Mouse (Mus musculus) brown adipose tissue, adult 24 weeks (tissue): ENCODE data around the gene Mgp. TPM values are rescaled to one million over a fixed set of nuclear protein-coding genes. Genes with fewer than 3 reads are reported as not detected.

Experiments used
- H3K27ac ChIP-seq: fragments of 200-500 bp; replicated peaks from 2 replicates; pipeline ENCODE4 v1.5.1; 2012; ENCODE audit warnings: low read depth, mild to moderate bottlenecking, low read length
- H3K4me1 ChIP-seq: fragments of 200-500 bp; 2 replicates; pipeline ENCODE4 v1.6.1; 2012; ENCODE audit warnings: low read length, mixed read lengths; ENCODE audit not compliant: control insufficient read depth, insufficient read depth, insufficient read length
- H3K4me3 ChIP-seq: fragments of 200-500 bp; 2 replicates; pipeline ENCODE4 v1.5.1; 2012; ENCODE audit warnings: low read depth, mild to moderate bottlenecking, low read length, moderate library complexity; ENCODE audit not compliant: insufficient read depth
- polyA plus RNA-seq: library from polyadenylated mRNA; stranded (reverse); fragments of >200 nt; gene quantifications from 2 replicates; pipeline ENCODE4 v1.2.4, GENCODE M21; 2012; ENCODE audit not compliant: missing spikeins, insufficient read depth, insufficient read length

Gene Mgp
- 126 and 205 TPM in 2 replicates for polyA plus RNA-seq

- peak within 1 kb of the TSS; percentile 40 for H3K4me3 ChIP-seq
- peak within 1 kb of the TSS; percentile 34 for H3K27ac ChIP-seq
- H3K4me1 ChIP-seq = no peaks in the 10 kb centered on the region
Measured at GRCm38 (mm10) chr6:136875670-136876069, at the start of gene Mgp. Gene Mgp, minus strand, starts transcription at chr6:136875823.

DNA sequence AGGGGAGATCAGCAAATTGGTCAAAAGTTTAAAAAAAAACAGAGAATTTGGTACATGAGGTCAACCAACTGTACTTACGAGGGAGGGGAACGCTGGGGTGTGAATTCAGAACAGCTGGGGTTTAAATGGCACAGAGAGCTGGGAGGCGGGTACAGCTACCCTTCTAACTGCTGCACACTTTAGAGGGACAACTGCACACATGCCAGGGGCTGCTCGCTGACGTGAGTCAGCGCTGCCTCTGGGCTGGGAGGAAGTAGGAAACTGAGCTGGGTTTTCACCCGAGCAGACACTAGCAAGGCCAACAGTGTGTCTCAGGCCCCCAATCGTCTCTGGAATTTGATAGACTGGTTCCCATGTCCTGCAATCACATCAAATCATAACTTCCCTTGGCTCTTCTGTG is 49.4 kb upstream of the Mgp start:
- H3K4me1 ChIP-seq = no peaks in the 10 kb centered on the region
- no peak overlapping the region for H3K4me3 ChIP-seq
- H3K27ac ChIP-seq = no peak overlapping the region

- Histone ChIP-seq H3K4me3 (no peak within 1 kb of the TSS), H3K27ac (no peak within 1 kb of the TSS), H3K4me1 (no peaks in the 10 kb centered on the region)
Measured at GRCm38 (mm10) chr6:136923532-136923931, 47.9 kb upstream of the Mgp start, which contains the start of gene Pde6h. Gene Pde6h, plus strand, starts transcription at chr6:136923832.

DNA sequence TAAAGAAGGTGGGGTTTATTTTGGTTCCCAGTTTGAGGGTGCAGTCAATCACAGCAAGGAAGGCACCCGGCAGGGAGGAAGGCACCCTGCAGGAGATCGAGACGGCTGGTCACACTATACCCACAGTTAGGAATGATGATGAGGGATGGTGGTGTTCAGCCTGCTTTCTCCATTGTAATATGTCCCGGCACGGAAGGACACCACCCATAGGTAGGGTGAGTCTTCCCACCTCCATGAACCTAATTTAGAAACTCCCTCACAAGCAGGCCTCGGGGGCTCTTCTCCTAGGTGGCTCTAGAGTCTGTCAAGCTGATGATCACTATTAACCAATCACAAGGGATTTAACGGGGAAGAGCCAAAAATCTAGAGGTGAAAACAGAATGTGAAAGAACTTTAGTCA is 47.2 kb upstream of the Mgp start:
- no peak overlapping the region for H3K27ac ChIP-seq
- H3K4me1 ChIP-seq = no peaks in the 10 kb centered on the region
- no peak overlapping the region for H3K4me3 ChIP-seq

DNA sequence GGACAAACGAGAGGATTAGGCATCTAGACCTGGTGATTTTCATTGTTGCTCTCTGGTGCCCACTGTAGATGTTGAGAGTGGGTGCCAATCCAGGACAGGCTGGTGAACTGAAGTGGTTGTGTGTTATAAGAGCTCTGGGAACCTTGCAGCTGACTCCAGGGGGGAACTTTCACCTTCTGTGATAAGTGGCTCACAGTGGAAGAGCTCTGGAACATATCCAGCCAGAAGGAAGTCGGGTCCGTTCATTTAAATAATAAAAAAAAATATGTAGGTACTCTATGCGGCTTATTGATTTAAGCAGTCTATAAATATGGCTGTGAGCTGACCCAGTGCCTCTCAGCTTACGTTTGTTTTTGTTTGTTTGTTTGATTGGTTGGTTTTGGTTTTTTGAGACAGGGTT is 46.5 kb upstream of the Mgp start, which contains the start of gene Erp27:
TSS of gene Erp27 (minus strand) at position 101 of the 400 bp plus-strand sequence.
- Histone ChIP-seq H3K4me1 (no peaks in the 10 kb centered on the region), H3K4me3 (no peak within 1 kb of the TSS), H3K27ac (no peak within 1 kb of the TSS)

DNA sequence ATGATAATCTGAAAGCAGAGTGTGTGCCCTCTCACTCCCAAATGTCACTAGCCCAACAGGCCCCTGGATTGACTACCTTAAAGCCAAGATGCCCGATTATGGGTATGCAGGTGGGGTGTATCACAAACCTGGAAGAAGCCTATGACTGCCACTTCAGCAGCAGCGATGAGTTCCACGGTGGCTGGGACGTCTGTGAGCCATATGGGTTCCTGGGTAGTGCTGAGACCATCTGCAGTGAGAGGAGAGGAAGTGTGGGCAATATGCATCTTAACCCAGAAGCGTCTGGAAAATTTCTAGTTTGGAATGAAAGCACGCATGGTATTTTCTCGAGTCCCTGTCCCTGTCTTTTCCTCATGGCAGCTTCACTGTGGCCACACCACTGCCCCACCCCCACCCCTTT is 46.0 kb upstream of the Mgp start:
- H3K4me1 ChIP-seq = no peaks in the 10 kb centered on the region
- H3K4me3 ChIP-seq = no peak overlapping the region
- no peak overlapping the region for H3K27ac ChIP-seq

DNA sequence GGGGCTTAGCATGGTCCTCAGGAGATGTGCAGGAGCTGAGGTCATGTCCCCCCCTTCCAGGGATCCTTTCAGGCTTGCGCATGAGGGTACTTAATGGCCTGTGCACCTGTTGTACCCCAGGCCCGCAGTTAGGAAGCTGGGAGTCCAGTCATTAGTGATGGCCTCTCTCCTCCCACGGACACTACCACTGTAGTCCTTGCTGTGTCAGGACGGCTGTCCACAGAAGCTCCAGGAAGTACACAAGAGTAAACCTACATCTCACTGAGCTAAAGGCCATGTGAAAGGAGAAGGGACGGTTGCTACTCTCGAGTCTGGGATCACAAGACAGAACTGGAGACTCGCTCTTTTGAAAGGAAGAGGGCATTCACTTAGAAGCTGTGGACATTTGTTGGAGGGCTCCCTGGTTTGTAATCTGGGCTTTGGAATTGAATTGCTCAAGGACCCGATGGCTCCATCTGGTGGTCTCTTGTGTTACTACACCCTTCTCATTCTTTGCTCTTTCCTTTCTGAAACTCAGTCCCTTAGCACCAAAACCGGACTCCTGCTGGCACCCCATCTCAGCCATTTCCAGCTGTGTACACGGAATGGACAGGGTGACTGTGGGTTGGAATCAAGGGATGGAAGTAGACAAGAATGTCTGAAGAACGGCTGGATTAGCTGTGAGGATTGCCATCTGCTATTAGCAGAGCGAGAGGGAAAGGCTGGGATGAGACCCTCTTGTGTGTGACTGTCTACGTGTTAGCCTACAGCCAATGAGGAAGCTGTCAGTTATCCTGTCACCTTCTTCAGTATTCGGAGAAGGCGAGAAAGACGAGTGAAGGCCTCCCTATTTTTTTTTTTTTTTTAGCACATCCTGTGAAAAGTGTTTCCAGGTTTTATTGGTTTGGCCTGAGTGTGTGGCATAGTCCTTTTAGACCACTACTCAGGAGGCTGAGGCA is 45.0 kb upstream of the Mgp start:
- H3K4me3 ChIP-seq = no peak overlapping the region
- no peaks in the 10 kb centered on the region for H3K4me1 ChIP-seq
- H3K27ac ChIP-seq = no peak overlapping the region

GRCm38 (mm10) chr6:136917885-136918284 is 42.3 kb upstream of the Mgp start:
- no peak overlapping the region for H3K4me3 ChIP-seq
- H3K4me1 ChIP-seq = no peaks in the 10 kb centered on the region; the same call in 1 of the 2 replicates
- no peak overlapping the region for H3K27ac ChIP-seq

DNA sequence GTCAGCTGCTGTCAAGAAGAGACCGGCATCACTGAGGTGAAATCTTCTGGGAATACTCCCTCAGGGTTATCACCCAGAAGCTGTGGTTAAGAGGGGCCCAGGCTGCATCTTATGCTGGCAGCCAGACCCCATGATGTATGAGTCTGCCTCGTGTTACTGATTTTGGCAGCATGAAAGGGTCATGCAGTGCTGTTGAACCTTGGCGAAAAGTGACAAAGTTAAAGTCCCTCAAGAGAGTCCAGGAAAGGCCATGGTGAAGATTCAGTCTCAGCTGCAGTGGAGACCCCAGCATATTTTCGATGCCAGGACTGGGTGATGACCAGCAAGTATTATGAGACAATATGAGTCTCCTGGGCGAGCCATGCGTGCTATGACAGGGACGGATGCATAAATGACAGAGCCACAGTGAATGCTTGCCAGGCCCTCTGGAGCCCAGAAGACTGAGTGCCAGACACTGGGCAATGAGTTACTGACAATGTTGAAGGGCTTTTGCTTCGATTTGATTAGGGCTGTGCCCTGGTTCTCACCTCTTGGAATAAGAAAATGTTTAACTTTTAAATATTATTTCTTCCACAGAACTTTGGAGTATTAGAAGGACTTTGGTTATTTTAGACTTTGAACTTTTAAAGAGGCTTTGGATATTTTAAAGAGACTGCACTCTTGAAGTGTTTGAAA is 40.2 kb upstream of the Mgp start:
- Histone ChIP-seq H3K4me3 (no peak overlapping the region), H3K4me1 (no peaks in the 10 kb centered on the region; the same call in 1 of the 2 replicates), H3K27ac (no peak overlapping the region)

GRCm38 (mm10) chr6:136914234-136914633 is 38.6 kb upstream of the Mgp start:
- Histone ChIP-seq H3K27ac (no peak overlapping the region), H3K4me1 (no peaks in the 10 kb centered on the region; the same call in 1 of the 2 replicates), H3K4me3 (no peak overlapping the region)

GRCm38 (mm10) chr6:136913384-136914126 is 37.9 kb upstream of the Mgp start:
- H3K27ac ChIP-seq = no peak overlapping the region
- H3K4me1 ChIP-seq = no peaks in the 10 kb centered on the region; the same call in 1 of the 2 replicates
- H3K4me3 ChIP-seq = no peak overlapping the region; the same call in 1 of the 2 replicates

DNA sequence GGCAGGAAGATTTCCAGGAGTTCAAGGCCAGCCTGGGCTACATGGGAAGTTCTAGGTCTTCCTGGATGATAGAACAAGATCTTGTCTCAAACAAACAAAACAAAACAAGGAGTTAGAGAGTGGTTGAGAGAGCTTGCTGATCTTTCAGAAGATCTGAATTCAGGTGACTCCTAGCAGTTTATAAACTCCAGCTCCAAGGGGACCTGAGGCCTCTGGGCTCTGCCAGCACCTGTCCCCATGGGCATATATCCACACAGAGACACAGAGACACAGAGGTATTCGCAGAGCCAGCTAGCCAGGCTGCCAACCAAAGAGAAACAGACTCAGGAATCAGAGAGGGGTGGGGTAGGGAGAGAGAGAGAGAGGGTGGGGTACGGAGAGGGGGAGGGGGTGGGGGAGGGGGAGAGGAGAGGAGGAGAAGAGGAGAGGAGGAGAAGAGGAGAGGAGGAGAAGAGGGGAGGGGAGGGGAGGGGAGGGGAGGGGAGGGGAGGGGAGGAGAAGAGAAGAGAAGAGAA is 37.2 kb upstream of the Mgp start:
- H3K4me3 ChIP-seq = no peak overlapping the region
- H3K27ac ChIP-seq = no peak overlapping the region
- H3K4me1 ChIP-seq = no peaks in the 10 kb centered on the region; the same call in 1 of the 2 replicates

GRCm38 (mm10) chr6:136910247-136910890 is 34.7 kb upstream of the Mgp start:
- Histone ChIP-seq H3K27ac (no peak overlapping the region), H3K4me3 (no peak overlapping the region), H3K4me1 (no peaks in the 10 kb centered on the region; the same call in none of the 2 replicates)

DNA sequence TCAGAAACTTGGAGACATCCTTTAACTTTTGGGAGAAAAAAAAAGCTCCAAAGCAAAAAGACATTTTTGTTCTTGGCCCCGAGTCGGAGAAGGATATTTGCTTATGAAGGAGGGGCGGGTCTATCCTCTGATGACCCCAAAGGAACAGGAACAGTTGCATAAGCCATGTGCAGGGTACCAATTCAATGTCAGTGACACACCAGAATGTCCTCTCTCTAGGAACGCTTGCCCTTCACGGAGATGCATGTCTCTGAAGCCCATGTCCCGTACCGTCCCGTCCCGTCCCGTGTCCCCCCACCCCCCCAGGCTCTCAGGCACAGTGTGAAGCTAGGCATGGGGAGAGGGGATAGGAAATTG is 31.3 kb upstream of the Mgp start:
- no peaks in the 10 kb centered on the region; the same call in 1 of the 2 replicates for H3K4me1 ChIP-seq
- H3K4me3 ChIP-seq = no peak overlapping the region
- H3K27ac ChIP-seq = peak overlapping the region; percentile 10; the same call in 1 of the 2 replicates
